Mouse (Mus musculus): ENCODE results near the gene Megf8.

Megf8 gene

GRCm38 (mm10) chr7:25278341-25279075 is 38.5 kb upstream of the Megf8 start:
- in situ Hi-C loops (cut with MboI): loop anchor here (5.0 to 10.0 kb wide), 2 partner anchors 36 to 94 kb away; no protein-coding TSS in a partner anchor

- in situ Hi-C loops (cut with MboI): loop anchor here (5.0 to 10.0 kb wide), 2 partner anchors 37 to 94 kb away; no protein-coding TSS in a partner anchor
Measured at GRCm38 (mm10) chr7:25279076-25279860, 37.7 kb upstream of the Megf8 start.

- in situ Hi-C loops (cut with MboI): loop anchor here (5.0 to 10.0 kb wide), 2 partner anchors 38 to 95 kb away; no protein-coding TSS in a partner anchor
Measured at GRCm38 (mm10) chr7:25279861-25280791, 36.8 kb upstream of the Megf8 start.

GRCm38 (mm10) chr7:25281166-25281733 is 35.7 kb upstream of the Megf8 start:
- in situ Hi-C loops (cut with MboI): no loop called here

GRCm38 (mm10) chr7:25281734-25282601 is 35.0 kb upstream of the Megf8 start:
- in situ Hi-C loops (cut with MboI): no loop called here

- in situ Hi-C loops (cut with MboI): no loop called here
Measured at GRCm38 (mm10) chr7:25282731-25283211, 34.2 kb upstream of the Megf8 start.

GRCm38 (mm10) chr7:25283637-25284036 is 33.3 kb upstream of the Megf8 start:
- in situ Hi-C loops (cut with MboI): no loop called here

- in situ Hi-C loops (cut with MboI): no loop called here
Measured at GRCm38 (mm10) chr7:25284171-25284570, 32.8 kb upstream of the Megf8 start.

- in situ Hi-C loops (cut with MboI): no loop called here
Measured at GRCm38 (mm10) chr7:25284766-25285165, 32.2 kb upstream of the Megf8 start.

GRCm38 (mm10) chr7:25285511-25286238 is 31.3 kb upstream of the Megf8 start:
- in situ Hi-C loops (cut with MboI): no loop called here

GRCm38 (mm10) chr7:25286989-25287388 is 30.0 kb upstream of the Megf8 start:
- in situ Hi-C loops (cut with MboI): no loop called here

GRCm38 (mm10) chr7:25288011-25288410 is 29.0 kb upstream of the Megf8 start:
- in situ Hi-C loops (cut with MboI): no loop called here

GRCm38 (mm10) chr7:25288721-25289120 is 28.2 kb upstream of the Megf8 start:
- in situ Hi-C loops (cut with MboI): no loop called here

- in situ Hi-C loops (cut with MboI): no loop called here
Measured at GRCm38 (mm10) chr7:25289925-25290324, 27.0 kb upstream of the Megf8 start.

GRCm38 (mm10) chr7:25290463-25290862 is 26.5 kb upstream of the Megf8 start:
- in situ Hi-C loops (cut with MboI): no loop called here

- in situ Hi-C loops (cut with MboI): no loop called here
Measured at GRCm38 (mm10) chr7:25290911-25291310, 26.1 kb upstream of the Megf8 start.

GRCm38 (mm10) chr7:25292107-25292506 is 24.9 kb upstream of the Megf8 start:
- in situ Hi-C loops (cut with MboI): no loop called here

GRCm38 (mm10) chr7:25293191-25293739 is 23.7 kb upstream of the Megf8 start:
- in situ Hi-C loops (cut with MboI): no loop called here

GRCm38 (mm10) chr7:25294495-25294894 is 22.5 kb upstream of the Megf8 start:
- in situ Hi-C loops (cut with MboI): no loop called here

All from mature B cell (primary cell).